Mouse (Mus musculus) kidney, embryonic 15.5 days (tissue): Measurements from ENCODE around the gene Pde7b. TPM values are rescaled to one million over a fixed set of nuclear protein-coding genes. Genes with fewer than 3 reads are reported as not detected.

Experiments
- ATAC-seq: fragments of 200-750 bp; cut with Nextera tagmentation; replicated peaks from 2 replicates; pipeline ENCODE4 v1.8.0; 2017; ENCODE audit warnings: moderate TSS enrichment; ENCODE audit not compliant: low FRiP score
- H3K27ac ChIP-seq: fragments of 300-500 bp; sonication (generic); 2 replicates; pipeline ENCODE4 v1.5.1; 2015; ENCODE audit warnings: mild to moderate bottlenecking, inconsistent platforms
- H3K27me3 ChIP-seq: fragments of 300-500 bp; sonication (generic); 2 replicates; pipeline ENCODE4 v1.6.1; 2015; ENCODE audit warnings: inconsistent platforms
- H3K36me3 ChIP-seq: fragments of 300-500 bp; sonication (generic); 2 replicates; pipeline ENCODE4 v1.6.1; 2015; ENCODE audit warnings: inconsistent platforms
- H3K4me1 ChIP-seq: fragments of 300-500 bp; sonication (generic); 2 replicates; pipeline ENCODE4 v1.6.1; 2015; ENCODE audit warnings: inconsistent platforms
- H3K4me2 ChIP-seq: fragments of 300-500 bp; sonication (generic); 2 replicates; pipeline ENCODE4 v1.6.1; 2015; ENCODE audit warnings: moderate library complexity, mild to moderate bottlenecking, inconsistent platforms
- H3K4me3 ChIP-seq: fragments of 300-500 bp; sonication (generic); replicated peaks from 2 replicates; pipeline ENCODE4 v1.5.1; 2015; ENCODE audit warnings: mild to moderate bottlenecking, inconsistent platforms
- H3K9ac ChIP-seq: fragments of 300-500 bp; sonication (generic); 2 replicates; pipeline ENCODE4 v1.6.1; 2015; ENCODE audit warnings: mild to moderate bottlenecking, inconsistent platforms
- H3K9me3 ChIP-seq: fragments of 300-500 bp; sonication (generic); replicated peaks from 2 replicates; pipeline ENCODE4 v1.6.1; 2016; ENCODE audit warnings: inconsistent platforms
- WGBS: fragments of 180-500 bp; shearing (Covaris S2); methylation state at CpG from one replicate; pipeline ENCODE4 v1.1.7; 2015; ENCODE audit warnings: mixed read lengths; 5-methylcytosine and 5-hydroxymethylcytosine counted together
- polyA plus RNA-seq: library from polyadenylated mRNA; unstranded; fragments of >200 nt; fragmentation: Nextera tagmentation; extraction: Ambion mirVana; gene quantifications from 2 replicates; pipeline ENCODE4 v1.2.1, GENCODE M21; 2015

Gene Pde7b
- polyA plus RNA-seq, 1 experiment from 2014 or later, result 5.3 TPM

DNA sequence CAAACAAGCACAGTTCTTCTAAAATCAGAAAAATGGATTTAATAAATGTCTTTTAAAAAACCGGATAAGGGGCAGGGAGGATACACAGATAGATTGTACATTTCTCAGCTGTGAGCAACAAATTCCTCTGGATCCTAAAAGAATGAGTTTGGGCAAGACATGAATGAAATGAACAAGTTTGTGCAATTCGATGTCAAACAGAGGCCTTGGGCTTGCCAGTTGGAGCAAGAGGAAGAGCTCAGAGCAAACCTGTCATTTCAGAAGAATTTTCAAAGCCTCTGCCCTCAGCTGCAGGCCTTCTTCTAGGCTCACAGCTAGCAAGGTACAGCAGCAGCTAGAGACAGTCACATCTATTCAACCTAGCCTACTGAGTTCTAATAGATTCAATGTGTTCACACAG lies 153.4 kb downstream of the Pde7b start:
- H3K4me1 ChIP-seq, result no peaks in the 10 kb centered on the region
- H3K36me3 ChIP-seq, result no peaks in the 10 kb centered on the region
- H3K27me3 ChIP-seq, result no peaks in the 10 kb centered on the region
- WGBS, result 92% methylated on average over 2 of the region's 2 CpGs
- no peak overlapping the region for H3K4me2 ChIP-seq
- H3K27ac ChIP-seq, result no peak overlapping the region
- no peak overlapping the region for H3K4me3 ChIP-seq
- ATAC-seq, result no peak
- no peaks in the 10 kb centered on the region for H3K9me3 ChIP-seq
- H3K9ac ChIP-seq, result no peak overlapping the region

DNA sequence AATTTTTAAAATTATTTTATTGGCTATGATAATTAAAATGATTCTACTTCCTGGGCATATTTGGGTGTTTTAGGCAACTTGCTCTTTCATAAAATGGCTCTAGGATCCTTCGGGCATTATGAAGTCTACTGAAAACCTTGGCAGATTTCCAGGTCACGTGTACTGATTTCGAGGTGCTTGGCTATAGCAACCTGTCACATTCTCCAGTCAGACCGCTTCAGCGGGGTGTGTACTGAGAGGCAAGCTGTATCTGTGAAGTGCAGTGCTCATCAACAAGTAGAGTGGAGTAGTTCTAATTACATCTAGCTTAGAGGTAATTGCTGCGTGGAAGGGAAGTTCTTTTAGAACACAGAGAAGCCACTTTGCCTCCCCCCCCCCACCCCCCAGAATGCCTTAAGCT lies 156.2 kb downstream of the Pde7b start:
- H3K4me2 ChIP-seq, result no peak overlapping the region
- H3K36me3 ChIP-seq, result no peaks in the 10 kb centered on the region
- no peaks in the 10 kb centered on the region for H3K9me3 ChIP-seq
- no peak overlapping the region for H3K4me3 ChIP-seq
- no peak overlapping the region for H3K9ac ChIP-seq
- H3K4me1 ChIP-seq, result no peaks in the 10 kb centered on the region
- ATAC-seq, result no peak
- WGBS, result 72% methylated on average over 6 of the region's 6 CpGs
- H3K27ac ChIP-seq, result no peak overlapping the region
- H3K27me3 ChIP-seq, result no peaks in the 10 kb centered on the region

GRCm38 (mm10) chr10:20567684-20568236 lies 157.1 kb downstream of the Pde7b start:
- ATAC-seq, result no peak
- no peaks in the 10 kb centered on the region for H3K4me1 ChIP-seq
- 93% methylated on average over 5 of the region's 5 CpGs for WGBS

GRCm38 (mm10) chr10:20556477-20556876 lies 168.4 kb downstream of the Pde7b start:
- no peaks in the 10 kb centered on the region for H3K9me3 ChIP-seq
- no peak overlapping the region for H3K27ac ChIP-seq
- 75% methylated on average over 7 of the region's 7 CpGs for WGBS
- H3K4me2 ChIP-seq, result no peak overlapping the region
- no peaks in the 10 kb centered on the region for H3K4me1 ChIP-seq
- H3K36me3 ChIP-seq, result no peaks in the 10 kb centered on the region
- H3K9ac ChIP-seq, result no peak overlapping the region
- no peaks in the 10 kb centered on the region for H3K27me3 ChIP-seq
- no peak overlapping the region for H3K4me3 ChIP-seq
- ATAC-seq, result no peak

More at GRCm38 (mm10) chr10:20567684-20568236, 157.1 kb downstream of the Pde7b start:
- no peaks in the 10 kb centered on the region for H3K36me3 ChIP-seq
- H3K27ac ChIP-seq, result no peak overlapping the region
- no peak overlapping the region for H3K4me2 ChIP-seq
- H3K4me3 ChIP-seq, result no peak overlapping the region
- H3K27me3 ChIP-seq, result no peaks in the 10 kb centered on the region
- no peaks in the 10 kb centered on the region for H3K9me3 ChIP-seq
- no peak overlapping the region for H3K9ac ChIP-seq

- Histone ChIP-seq H3K9ac (no peak overlapping the region), H3K27me3 (no peaks in the 10 kb centered on the region), H3K4me2 (no peak overlapping the region), H3K27ac (0 out of 2 replicates have a peak overlapping the region, but pooled peaks have one; percentile 42), H3K9me3 (no peaks in the 10 kb centered on the region), H3K4me3 (no peak overlapping the region), H3K36me3 (no peaks in the 10 kb centered on the region), H3K4me1 (peaks cover 33% of the 10 kb centered on the region)
- no peak for ATAC-seq
These were observed 173.5 kb downstream of the Pde7b start for GRCm38 (mm10) chr10:20551341-20551740.

- H3K27me3 ChIP-seq, result no peaks in the 10 kb centered on the region
- WGBS, result 52% methylated on average over 3 of the region's 3 CpGs
- no peak overlapping the region for H3K4me3 ChIP-seq
- H3K9ac ChIP-seq, result no peak overlapping the region
- no peak overlapping the region for H3K4me2 ChIP-seq
- H3K36me3 ChIP-seq, result no peaks in the 10 kb centered on the region
- 0 out of 2 replicates have a peak overlapping the region, but pooled peaks have one; percentile 42 for H3K27ac ChIP-seq
- H3K9me3 ChIP-seq, result no peaks in the 10 kb centered on the region
- peaks cover 37% of the 10 kb centered on the region for H3K4me1 ChIP-seq
- ATAC-seq, result no peak
These were observed 174.1 kb downstream of the Pde7b start for GRCm38 (mm10) chr10:20550771-20551170.

- 73% methylated on average over 5 of the region's 5 CpGs for WGBS
These were observed 174.7 kb downstream of the Pde7b start for GRCm38 (mm10) chr10:20550161-20550560.

GRCm38 (mm10) chr10:20548833-20549710 lies 175.8 kb downstream of the Pde7b start:
- WGBS, result 27% methylated on average over 13 of the region's 13 CpGs
- peak overlapping the region; percentile 77 for H3K4me2 ChIP-seq
- no peaks in the 10 kb centered on the region for H3K9me3 ChIP-seq
- no peaks in the 10 kb centered on the region for H3K27me3 ChIP-seq
- H3K4me3 ChIP-seq, result peak overlapping the region; percentile 44
- peak overlapping the region; percentile 81 for H3K27ac ChIP-seq
- H3K9ac ChIP-seq, result no peak overlapping the region; the same call in 1 of the 2 replicates
- peaks cover 37% of the 10 kb centered on the region for H3K4me1 ChIP-seq
- no peaks in the 10 kb centered on the region for H3K36me3 ChIP-seq
- peak; percentile 83 for ATAC-seq

More at GRCm38 (mm10) chr10:20550161-20550560, 174.7 kb downstream of the Pde7b start:
- Histone ChIP-seq H3K27me3 (no peaks in the 10 kb centered on the region), H3K36me3 (no peaks in the 10 kb centered on the region), H3K9ac (no peak overlapping the region), H3K4me2 (no peak overlapping the region), H3K27ac (no peak overlapping the region), H3K4me1 (peaks cover 37% of the 10 kb centered on the region), H3K4me3 (no peak overlapping the region), H3K9me3 (no peaks in the 10 kb centered on the region)
- no peak for ATAC-seq

- H3K27me3 ChIP-seq, result no peaks in the 10 kb centered on the region
- peak overlapping the region; percentile 81 for H3K27ac ChIP-seq
- 4% methylated on average over 19 of the region's 19 CpGs for WGBS
- H3K4me1 ChIP-seq, result peaks cover 37% of the 10 kb centered on the region
- no peaks in the 10 kb centered on the region for H3K36me3 ChIP-seq
- H3K4me2 ChIP-seq, result peak overlapping the region; percentile 77
- H3K9me3 ChIP-seq, result no peaks in the 10 kb centered on the region
- peak overlapping the region; percentile 44 for H3K4me3 ChIP-seq
- peak overlapping the region; percentile 41 for H3K9ac ChIP-seq
- ATAC-seq, result peak; percentile 75
These were observed 176.8 kb downstream of the Pde7b start for GRCm38 (mm10) chr10:20547951-20548551.

- Histone ChIP-seq H3K27ac (no peak overlapping the region), H3K36me3 (no peaks in the 10 kb centered on the region), H3K4me2 (no peak overlapping the region), H3K27me3 (no peaks in the 10 kb centered on the region), H3K9me3 (no peaks in the 10 kb centered on the region), H3K4me1 (peaks cover 14% of the 10 kb centered on the region), H3K9ac (no peak overlapping the region), H3K4me3 (no peak overlapping the region)
- WGBS, result 71% methylated on average over 3 of the region's 3 CpGs
- ATAC-seq, result no peak
These were observed 181.8 kb downstream of the Pde7b start for GRCm38 (mm10) chr10:20543121-20543520.

DNA sequence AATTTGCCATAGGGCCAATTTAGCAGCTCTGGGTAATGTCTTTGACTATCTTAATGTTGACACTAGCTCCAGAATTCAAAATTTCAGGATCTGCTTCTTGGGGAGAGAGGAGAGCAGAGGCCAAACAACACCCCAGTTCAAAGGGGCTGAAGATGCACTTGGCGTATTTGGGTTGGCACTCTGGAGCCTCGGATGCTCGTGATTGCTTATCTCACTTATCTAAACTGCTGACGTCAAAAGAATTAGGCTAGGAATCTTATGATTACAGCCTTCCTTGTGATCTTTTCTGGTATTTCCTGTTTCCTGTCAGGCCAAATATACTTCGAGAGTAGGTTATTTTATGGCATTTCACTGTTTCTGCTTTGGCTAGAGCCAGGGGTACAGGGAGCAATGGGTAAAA lies 191.1 kb downstream of the Pde7b start:
- H3K9me3 ChIP-seq, result no peaks in the 10 kb centered on the region
- no peak overlapping the region for H3K4me3 ChIP-seq
- no peaks in the 10 kb centered on the region for H3K27me3 ChIP-seq
- no peak overlapping the region for H3K4me2 ChIP-seq
- WGBS, result 37% methylated on average over 5 of the region's 5 CpGs
- no peak overlapping the region for H3K9ac ChIP-seq
- no peak for ATAC-seq
- H3K36me3 ChIP-seq, result no peaks in the 10 kb centered on the region
- no peak overlapping the region for H3K27ac ChIP-seq
- H3K4me1 ChIP-seq, result peaks cover 3% of the 10 kb centered on the region

GRCm38 (mm10) chr10:20531921-20532320 lies 193.0 kb downstream of the Pde7b start:
- no peak for ATAC-seq
- Histone ChIP-seq H3K4me2 (no peak overlapping the region), H3K4me1 (peaks cover 10% of the 10 kb centered on the region), H3K27ac (no peak overlapping the region), H3K4me3 (no peak overlapping the region), H3K36me3 (no peaks in the 10 kb centered on the region), H3K9ac (no peak overlapping the region), H3K27me3 (no peaks in the 10 kb centered on the region), H3K9me3 (no peaks in the 10 kb centered on the region)
- 88% methylated on average over 5 of the region's 5 CpGs for WGBS
